Mouse (Mus musculus): Measurements from ENCODE around the gene Prkg1.

GRCm38 (mm10) chr19:31304760-31305159 lies 460.1 kb downstream of the Prkg1 start:
- TF ChIP-seq CTCF (IDR thresholded peaks at IDR 0.05; ENCODE audit: low read depth, low read length) = no peak
- no peak for TF ChIP-seq GATA1 (IDR thresholded peaks at IDR 0.05; ENCODE audit: borderline replicate concordance, low read length)
- TF ChIP-seq TAL1 (conservative IDR thresholded peaks at IDR 0.05; ENCODE audit: low read depth, low read length) = no peak
